Mouse (Mus musculus): ENCODE results near the gene Dnajb13.

- no peak for TF ChIP-seq CTCF (IDR thresholded peaks at IDR 0.05; ENCODE audit: borderline replicate concordance, control insufficient read depth, extremely low read depth, insufficient read depth, low read length, poor library complexity)
- TF ChIP-seq POLR2A (IDR thresholded peaks at IDR 0.05; ENCODE audit: control insufficient read depth, extremely low read depth, insufficient read depth, low read length, poor library complexity): no peak
Measured at GRCm38 (mm10) chr7:100479823-100480164, 35.0 kb downstream of the Dnajb13 start.

All from thymus, adult 2 months (tissue).